Mouse (Mus musculus) lung, adult 2 months (tissue): ENCODE results near the gene Appl1.

Experiments
- CTCF ChIP-seq: fragments of 200-500 bp; IDR thresholded peaks from 2 replicates; pipeline ENCODE4 v1.5.1; 2011; ENCODE audit warnings: mild to moderate bottlenecking, low read length, control low read depth; ENCODE audit not compliant: insufficient read depth
- POLR2A ChIP-seq: fragments of 200-500 bp; IDR thresholded peaks from 2 replicates; pipeline ENCODE4 v1.6.1; 2011; ENCODE audit warnings: low read depth, mild to moderate bottlenecking, control low read depth, low read length, borderline replicate concordance; ENCODE audit errors: extremely low read depth

DNA sequence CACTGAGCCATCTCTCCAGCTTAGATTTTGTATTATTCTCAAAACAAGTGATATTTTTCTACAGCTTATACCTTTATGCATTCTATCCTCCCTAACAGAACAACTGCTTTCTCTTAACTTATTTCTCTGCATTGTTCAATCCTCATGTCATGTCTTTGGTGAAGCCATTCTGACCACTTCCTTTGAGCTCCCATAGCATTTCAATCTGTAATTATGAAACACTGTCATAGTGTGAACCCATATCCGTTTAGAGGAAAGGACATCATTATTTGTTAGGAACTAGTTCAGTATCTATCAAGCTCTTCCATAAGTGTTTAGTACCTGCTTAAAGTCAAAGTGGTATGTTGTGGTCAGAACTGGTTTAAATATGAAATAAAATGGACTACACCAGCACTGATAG, 10.5 kb downstream of the Appl1 start:
- TF ChIP-seq POLR2A (no peak), CTCF (no peak)
